Mouse (Mus musculus) adrenal gland, postnatal 36 days (tissue): ENCODE data around the gene Polr1e. TPM values are rescaled to one million over a fixed set of nuclear protein-coding genes. Genes with fewer than 3 reads are reported as not detected.
"Not testable (repeated sequence)": the region's sequence is repeated elsewhere in the genome, so short reads cannot be mapped to it uniquely, and the experiment has no call there.

ENCODE experiments used
- DNase-seq, 2 experiments: peaks; one replicate each; pipeline ENCODE4 v3.0.0; 2021; ENCODE audit warnings: mixed read lengths in 1 of 2
- total RNA-seq, 2 experiments: library from RNA; stranded (reverse); gene quantifications; 2 replicates each; pipeline ENCODE4 v1.2.3; 2021

Gene Polr1e
- total RNA-seq, 2 experiments from 2014 or later, result 15.9 to 20.4 TPM

DNA sequence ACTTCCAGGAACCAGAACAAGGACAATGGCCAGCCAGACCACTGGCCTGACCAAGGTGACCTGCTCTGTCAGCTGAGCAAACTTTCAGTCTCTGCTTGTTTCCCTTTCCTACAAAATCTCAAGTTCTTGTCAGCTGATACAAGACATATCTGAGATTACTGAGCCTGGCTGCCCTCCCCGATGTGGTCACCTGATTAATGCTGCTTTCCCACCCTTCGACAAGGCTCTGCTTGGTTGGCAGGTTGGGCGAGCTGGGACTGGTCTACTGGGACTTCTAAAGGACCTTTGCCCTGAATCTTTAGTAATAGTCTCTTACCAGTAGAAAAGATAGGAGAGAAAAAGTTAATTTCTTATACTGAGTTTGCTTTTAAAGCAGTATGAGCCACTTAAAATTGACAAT is 12.9 kb upstream of the Polr1e start:
- no peak for DNase-seq

DNA sequence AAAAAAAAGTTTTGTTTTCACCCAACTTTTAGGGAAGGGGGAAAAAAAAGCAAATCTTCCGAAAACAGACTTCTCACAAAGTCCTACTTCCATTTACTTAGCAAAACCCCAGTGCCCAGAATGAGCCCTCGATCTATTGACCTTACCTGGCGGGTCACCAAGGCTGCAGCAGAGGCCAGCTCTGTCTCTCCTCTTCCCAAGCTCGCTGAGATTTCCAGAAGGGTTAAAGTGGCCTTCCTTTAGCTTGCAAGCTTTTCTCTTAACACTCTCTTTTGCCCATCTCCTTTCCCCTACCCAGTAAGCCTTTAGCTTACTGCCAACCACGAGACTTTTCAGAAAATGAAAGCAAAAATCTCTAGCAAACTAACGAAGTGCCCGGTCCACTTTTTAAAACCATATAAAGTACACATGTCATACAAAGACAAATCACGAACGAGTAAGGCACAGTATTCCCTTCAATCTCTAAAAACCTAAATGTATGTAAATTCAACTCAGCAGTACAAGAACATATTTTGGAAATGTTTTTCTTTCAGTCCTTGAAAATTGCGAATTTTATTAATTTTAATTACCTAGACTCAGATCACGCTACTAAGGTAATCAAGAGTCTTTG is 7.5 kb upstream of the Polr1e start:
- DNase-seq, result peak in 1 of 2 experiments; percentile 60

- peak; percentile 82 to 85 for DNase-seq
Measured at GRCm38 (mm10) chr4:45011581-45012104, 6.7 kb upstream of the Polr1e start.

DNA sequence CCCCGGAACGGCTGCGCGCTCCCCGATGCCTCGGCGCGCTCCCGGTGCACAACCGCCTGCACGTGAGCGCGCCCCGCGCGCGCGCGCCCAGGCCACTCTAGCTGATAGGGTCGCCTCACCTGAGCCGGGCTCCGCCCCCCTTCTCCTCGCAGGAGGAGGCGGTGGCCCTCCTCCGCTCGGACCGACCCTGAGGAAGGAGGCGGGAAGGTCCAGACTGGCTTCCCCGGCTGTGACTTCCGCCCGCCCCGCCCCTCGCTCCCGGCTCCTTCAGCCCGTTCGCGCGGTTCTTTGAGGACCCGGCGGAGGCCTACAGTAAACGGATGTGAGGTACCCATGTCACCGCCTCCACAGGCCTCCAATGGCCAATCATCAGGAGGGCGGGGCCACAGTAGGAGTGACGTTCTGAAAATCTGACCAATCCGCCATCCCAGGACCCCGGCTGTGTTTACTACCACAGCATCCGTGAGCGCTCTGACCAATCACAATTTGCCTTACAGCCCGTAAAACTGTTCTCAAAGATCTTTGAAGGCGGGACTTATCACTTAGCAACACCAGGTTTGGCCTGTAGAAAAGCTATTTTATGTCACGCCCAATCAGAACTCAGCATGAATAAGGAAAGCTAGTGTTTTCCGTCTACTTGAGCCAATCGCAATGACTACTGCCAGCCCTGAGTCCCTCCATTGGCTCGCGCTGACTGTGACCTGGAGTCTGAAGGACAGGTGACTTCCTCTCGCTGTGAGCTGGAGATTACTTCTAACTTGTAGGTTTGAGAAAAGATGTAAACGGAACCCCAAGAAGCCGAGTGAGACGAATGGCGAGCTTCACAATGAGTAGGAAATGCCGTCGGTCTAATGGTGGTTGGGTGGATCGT is 6.0 kb upstream of the Polr1e start, which contains the start of gene Zbtb5:
Gene Zbtb5 (minus strand): TSS at position 308 of the 871 bp plus-strand sequence.
- peak; percentile 98 for DNase-seq

- no peak for DNase-seq
Measured at GRCm38 (mm10) chr4:45013031-45013431, 5.4 kb upstream of the Polr1e start.

DNA sequence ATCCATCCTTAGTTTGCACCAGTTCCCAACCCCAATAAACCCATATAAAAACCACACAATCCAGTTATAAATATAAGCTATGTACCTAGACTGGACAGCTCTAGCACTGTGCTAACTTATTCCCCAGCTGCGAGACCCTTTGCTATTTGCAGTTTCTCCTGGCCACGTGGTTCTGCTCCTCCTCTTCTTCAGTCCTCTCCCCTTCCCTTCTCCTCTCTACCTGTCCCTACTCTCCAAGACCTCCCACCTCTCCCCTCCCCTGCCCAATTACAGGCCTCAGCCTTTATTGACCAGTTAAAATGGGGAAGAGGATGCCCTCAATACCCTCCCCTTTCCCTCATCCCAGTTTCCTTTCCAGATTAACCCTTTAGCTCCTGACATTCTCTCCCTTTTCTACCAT is 4.8 kb upstream of the Polr1e start:
- DNase-seq, result no peak

DNA sequence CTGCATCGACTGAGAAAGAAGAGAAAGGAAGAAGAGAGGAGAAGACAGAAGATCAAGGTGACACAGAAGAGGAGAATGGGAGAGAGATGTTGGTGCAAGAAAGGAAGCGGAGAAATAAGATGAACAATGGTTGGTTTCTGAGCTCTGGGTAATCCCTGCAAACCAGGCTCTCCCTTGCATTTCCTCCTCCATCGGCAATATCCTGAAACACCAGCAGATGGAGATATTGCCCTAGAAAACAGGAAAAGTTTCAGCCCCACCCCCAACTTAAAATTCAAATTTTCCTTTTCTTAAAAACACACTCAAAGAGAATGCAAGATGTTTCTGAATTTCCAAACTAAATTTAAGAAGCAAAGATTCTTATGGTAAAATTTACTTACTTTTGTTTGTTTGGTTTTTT is 2.8 kb upstream of the Polr1e start:
- DNase-seq, result peak; percentile 30 to 53

GRCm38 (mm10) chr4:45019009-45019408 is 626 bp downstream of the Polr1e start:
- no peak for DNase-seq

GRCm38 (mm10) chr4:45026459-45026858 is 8.1 kb downstream of the Polr1e start:
- DNase-seq, result no peak

DNA sequence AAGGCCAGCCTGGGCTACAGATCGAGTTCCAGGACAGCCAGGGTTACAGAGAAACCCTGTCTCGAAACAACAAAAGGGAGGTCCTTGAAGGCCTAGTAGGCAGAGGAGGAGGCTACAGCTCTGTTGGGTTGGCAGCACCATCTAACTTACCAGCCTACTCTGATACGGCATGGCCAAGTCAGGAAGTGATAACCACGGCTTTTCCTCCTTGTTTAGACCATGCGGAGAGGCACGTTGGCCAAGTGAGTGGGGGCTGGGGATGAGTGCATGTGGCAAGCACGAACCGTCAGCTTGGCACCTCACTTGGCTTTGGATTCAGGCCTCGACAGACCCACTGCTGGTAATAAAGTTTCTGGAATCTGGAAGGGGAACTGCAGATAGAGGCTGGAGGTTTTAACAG is 14.2 kb downstream of the Polr1e start:
- no peak for DNase-seq

DNA sequence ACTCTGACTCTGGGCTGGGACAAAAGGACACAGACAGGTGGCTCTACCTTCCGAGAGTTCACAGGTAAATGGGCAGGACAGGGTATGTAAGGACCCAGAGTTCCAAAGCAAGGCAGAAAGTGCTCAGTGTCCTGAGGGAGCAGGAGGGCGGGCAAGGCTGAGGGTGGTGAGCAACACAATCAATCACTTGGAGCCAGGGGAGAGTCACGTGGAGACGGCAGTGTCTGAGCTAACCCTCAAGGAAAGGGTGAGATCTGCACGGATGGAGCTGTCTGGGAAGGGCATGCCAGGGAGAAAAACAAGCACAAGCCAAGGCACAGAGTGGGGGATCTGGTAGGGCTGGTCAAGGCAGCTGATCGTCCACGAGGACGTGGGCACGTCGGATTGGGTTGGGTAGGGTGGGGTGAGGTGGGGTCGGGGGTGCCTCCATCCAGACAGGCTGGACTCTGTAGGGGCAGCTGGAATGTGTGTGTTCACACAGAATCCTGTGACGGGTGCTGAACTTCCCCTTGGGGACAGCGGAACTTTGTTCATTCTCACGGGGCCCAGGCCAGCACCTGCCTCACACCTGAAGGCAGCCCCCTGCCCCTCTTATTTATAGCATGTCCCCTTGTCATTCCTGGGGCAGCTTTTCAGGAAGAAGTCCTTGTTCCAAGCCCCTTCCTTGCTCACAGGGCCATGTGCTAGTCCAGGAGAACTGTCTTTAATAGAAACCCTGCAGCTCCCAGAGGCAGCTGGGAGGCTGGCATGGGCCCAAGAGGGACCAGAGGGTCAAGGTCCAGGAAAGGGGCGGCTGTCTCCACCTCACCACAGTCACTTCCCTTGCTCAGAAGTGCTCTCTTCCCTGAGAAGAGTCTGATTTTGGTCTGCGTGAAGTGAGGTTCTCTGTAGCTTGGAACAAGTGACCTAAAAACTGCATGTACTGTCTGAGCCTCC is 16.6 kb downstream of the Polr1e start:
- DNase-seq, result peak; percentile 74 to 80

GRCm38 (mm10) chr4:45036048-45036447 is 17.7 kb downstream of the Polr1e start:
- no peak for DNase-seq

GRCm38 (mm10) chr4:45036571-45036970 is 18.2 kb downstream of the Polr1e start:
- peak in 1 of 2 experiments; percentile 50 for DNase-seq

DNA sequence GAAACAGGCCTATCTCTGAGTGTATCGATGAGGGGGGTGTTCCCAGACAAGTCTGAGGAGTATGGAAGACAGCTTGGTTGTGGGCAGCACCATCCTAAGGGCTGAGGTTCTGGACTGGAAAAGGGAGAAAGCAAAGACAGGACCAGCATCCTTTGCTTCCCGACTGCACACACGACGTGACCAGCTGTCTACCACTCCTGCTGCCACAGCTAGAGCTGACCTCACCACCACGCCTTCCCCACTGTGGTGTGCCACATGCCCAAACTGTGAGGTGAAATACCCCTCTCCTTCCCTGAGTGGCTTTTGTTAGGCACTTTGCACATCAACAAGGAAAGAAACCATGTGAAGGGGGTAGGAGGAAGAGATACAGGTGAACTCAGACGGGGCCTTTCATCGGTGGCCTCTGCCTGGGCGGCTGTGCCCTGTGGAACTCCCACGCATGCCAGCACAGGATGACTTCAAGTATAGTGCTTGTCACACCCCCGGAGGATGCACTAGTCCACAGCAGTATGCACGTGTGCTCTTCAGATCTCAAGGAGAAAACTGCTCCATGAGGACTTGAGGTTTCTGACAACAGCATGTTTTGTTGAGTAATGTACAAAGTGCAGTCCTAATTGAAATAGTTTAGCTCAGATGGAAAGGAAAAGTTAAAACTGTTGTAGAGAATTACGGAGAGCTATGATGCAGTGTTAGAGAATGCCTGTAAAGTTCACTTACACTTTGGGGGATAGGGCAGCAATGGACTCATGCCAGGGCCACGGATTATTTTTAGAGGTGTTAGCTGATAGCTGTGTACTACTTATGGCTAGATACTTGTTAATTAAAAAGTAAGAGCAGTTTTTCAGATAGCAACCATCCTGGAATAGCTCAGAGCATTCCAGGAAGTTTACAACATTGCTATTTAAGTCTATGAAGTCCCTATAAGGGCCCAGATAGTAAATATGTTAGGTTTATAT is 19.4 kb downstream of the Polr1e start:
- DNase-seq, result no peak

DNA sequence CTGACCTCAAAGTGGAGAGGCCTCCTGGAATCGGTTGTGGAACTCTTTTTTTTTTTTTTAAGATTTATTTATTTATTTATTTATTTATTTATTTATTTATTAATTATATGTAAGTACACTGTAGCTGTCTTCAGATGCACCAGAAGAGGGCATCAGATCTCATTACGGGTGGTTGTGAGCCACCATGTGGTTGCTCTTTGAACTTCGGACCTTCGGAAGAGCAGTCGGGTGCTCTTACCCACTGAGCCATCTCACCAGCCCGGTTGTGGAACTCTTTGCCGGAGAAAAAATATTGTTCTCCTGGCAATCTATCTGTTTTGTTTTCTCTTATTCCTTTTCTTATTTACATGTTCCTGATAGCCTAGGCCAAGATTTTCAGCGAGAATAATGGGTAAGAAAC is 20.5 kb downstream of the Polr1e start:
- peak; percentile 18 to 36 for DNase-seq

GRCm38 (mm10) chr4:45039546-45039945 is 21.2 kb downstream of the Polr1e start:
- DNase-seq, result not testable (repeated sequence)

- no peak for DNase-seq
Measured at GRCm38 (mm10) chr4:45040795-45041194, 22.4 kb downstream of the Polr1e start.

DNA sequence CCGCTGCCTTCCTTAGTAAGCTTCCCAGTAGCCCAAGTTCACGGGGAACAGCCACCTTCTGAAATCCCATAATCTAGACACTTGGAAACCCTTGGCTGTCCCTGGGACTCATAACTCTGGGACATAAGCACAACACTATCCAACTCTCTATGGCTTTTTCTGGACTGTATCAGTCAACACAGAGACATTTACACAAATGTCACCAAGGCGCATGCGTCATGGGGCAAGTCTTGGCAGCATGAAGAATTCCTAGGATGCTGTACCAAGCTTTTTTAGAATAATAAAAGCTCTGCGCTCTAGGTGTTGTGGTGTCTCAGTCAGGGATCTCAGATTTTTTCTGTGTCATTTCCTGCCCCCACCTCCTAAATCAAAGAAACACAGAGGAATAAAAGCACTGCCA is 28.3 kb downstream of the Polr1e start:
- no peak for DNase-seq

DNA sequence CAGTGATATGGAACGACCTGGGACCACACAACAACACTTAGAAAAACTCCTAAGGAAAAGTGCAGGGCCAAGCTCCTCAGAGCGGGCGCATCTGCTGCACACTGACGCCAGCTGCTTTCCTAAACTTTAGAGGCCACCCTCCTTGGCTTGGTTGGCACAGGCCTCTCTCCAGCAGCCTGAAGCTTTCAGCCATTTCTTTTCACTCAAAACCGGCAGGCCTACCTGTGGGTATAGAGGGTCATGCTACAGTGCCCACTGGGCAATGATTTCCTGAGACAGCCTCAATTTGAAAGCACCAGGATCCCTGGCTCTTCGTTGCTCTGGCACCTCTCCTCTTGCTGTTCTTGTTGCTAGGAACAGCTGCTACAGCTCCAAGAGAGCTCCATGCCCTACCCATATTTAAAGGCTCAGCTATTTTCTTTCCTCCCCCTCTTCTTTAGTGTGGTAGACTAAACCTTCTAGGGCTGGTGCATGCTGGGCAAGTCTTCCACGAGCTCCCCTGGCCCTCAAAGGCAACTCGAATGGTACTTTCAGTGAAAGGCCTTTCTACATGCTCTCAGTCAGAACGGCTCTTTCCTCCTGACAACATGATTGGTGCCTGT is 29.0 kb downstream of the Polr1e start:
- no peak for DNase-seq

DNA sequence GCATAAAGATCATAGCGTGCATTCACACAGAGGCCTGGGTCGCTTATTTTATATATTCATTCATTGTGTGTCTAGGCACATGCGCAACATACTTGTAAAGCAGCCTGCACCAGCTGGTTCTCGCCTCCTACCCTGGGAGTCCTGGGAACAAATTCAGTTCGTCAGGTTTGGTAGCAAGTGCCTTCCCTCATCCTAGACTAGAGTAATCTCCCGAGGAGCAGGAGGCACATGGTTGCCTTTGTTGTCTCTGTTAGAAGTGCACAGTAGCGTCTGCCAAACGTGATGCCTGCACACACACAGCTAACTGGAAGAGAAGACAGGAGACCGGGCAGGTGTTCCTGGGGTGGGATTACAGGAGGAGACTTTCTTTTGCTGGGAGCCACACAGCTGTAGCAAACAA is 29.6 kb downstream of the Polr1e start:
- no peak for DNase-seq
